Mouse (Mus musculus) E14TG2a.4 (cell line): ENCODE results near the gene Dync1h1.
"Not testable (repeated sequence)": the region's sequence is repeated elsewhere in the genome, so short reads cannot be mapped to it uniquely, and the experiment has no call there.

Source experiments
- H3K27me3 ChIP-seq: 2 replicates; pipeline ENCODE4 v1.6.1; 2014; ENCODE audit warnings: low read length, control low read depth; ENCODE audit not compliant: insufficient read depth
- H3K36me3 ChIP-seq: 2 replicates; pipeline ENCODE4 v1.6.1; 2014; ENCODE audit warnings: low read length, control low read depth; ENCODE audit not compliant: insufficient read depth
- H3K4me1 ChIP-seq: replicated peaks from 2 replicates; pipeline ENCODE4 v1.6.1; 2014; ENCODE audit warnings: low read depth, low read length, control low read depth
- H3K4me3 ChIP-seq: replicated peaks from 2 replicates; pipeline ENCODE4 v1.5.1; 2014; ENCODE audit warnings: mild to moderate bottlenecking, low read length
- H3K9me3 ChIP-seq: 2 replicates; pipeline ENCODE4 v1.6.1; 2014; ENCODE audit warnings: low read length, control low read depth
- CTCF ChIP-seq: conservative IDR thresholded peaks from 2 replicates; pipeline ENCODE4 v1.5.1; 2014; ENCODE audit warnings: low read length
- NANOG ChIP-seq: IDR thresholded peaks from 2 replicates; pipeline ENCODE4 v1.6.1; 2014; ENCODE audit warnings: borderline replicate concordance, low read length, mixed read lengths
- POU5F1 ChIP-seq: IDR thresholded peaks from 2 replicates; pipeline ENCODE4 v1.6.1; 2014; ENCODE audit warnings: low read length, borderline replicate concordance

Dync1h1 gene

DNA sequence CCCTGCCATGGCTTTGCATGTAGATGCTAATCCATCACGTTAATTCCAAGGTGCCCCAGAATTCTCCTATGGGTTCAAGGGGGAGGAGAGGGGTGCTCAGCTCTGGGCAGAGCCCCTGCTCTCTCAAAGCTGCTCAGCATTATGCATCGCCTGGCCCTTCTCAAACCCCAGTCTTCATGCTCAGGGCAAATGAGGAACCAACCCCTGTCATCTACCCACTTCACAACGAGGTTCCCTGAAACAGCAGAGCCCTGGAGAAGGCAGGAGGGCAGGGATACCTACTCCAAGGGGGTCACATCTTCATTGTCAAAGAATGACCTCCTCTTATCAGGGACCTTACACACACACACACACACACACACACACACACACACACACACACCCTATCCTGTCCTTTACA, 80.6 kb downstream of the Dync1h1 start:
- no peak for TF ChIP-seq NANOG
- no peak for TF ChIP-seq CTCF
- no peak for TF ChIP-seq POU5F1
- no peaks in the 10 kb centered on the region for H3K9me3 ChIP-seq
- peaks cover 51% of the 10 kb centered on the region for H3K4me1 ChIP-seq
- no peak overlapping the region for H3K4me3 ChIP-seq
- no peaks in the 10 kb centered on the region for H3K27me3 ChIP-seq
- H3K36me3 ChIP-seq: peaks cover 16% of the 10 kb centered on the region

DNA sequence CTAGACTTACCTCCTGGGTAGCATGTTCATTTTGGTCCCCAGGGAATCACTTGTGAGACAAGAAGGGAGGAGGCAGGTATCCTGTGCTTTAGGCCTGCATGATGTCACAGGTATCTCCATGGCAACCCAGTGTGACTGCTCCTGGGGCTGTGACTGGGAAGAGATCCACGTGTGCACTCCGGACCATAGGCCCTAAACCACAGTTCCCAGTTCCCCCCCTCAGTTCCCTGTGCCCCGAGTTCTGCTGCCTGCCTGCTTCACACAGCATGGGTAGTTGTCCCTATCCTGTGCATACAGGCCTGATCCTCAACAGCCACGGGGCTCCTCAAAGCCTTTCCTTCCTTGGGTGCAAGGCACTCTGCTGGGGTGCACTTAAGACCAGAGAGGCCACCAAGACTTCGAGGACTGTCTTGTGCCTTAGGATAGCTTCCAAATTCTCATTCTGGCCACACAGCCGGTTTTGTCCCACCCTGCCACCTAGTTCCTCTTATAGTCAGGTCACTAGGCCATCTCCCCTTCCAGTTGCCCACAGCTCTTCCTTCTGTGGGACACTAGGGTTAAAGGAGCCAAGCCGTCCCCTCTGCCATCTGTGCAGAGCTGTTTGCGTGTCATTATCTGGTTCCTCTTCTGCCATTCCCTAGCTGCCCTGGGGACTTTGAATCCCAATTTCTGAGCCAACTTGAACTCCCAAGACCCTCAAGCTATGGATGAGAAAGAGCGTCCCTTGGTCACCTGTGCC, 81.5 kb downstream of the Dync1h1 start, which contains the start of gene 1700001K19Rik:
TSS of gene 1700001K19Rik (minus strand) at position 59 of the 739 bp plus-strand sequence.
- Histone ChIP-seq H3K4me1 (peaks cover 51% of the 10 kb centered on the region), H3K27me3 (no peaks in the 10 kb centered on the region), H3K4me3 (no peak within 1 kb of the TSS), H3K9me3 (no peaks in the 10 kb centered on the region), H3K36me3 (peaks cover 19% of the 10 kb centered on the region)
- no peak for TF ChIP-seq POU5F1
- TF ChIP-seq CTCF: no peak
- TF ChIP-seq NANOG: no peak

DNA sequence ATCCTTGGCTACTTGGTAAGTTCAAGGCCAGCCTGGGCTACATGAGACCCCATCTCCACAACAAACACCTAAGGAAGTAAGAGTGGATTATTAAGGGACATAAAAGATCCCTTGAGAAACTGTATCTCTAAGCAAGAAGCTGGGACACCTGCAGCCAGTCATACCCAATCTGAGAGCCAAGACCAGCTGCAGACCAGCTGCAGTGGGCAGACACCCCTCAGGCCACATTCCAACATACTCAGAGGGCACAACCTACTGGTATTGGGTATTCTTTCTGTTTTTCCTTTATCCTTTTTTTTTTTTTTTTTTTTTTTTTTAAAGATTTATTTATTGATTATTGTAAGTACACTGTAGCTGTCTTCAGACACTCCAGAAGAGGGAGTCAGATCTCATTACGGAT, 82.3 kb downstream of the Dync1h1 start:
- Histone ChIP-seq H3K4me1 (peaks cover 55% of the 10 kb centered on the region), H3K4me3 (no peak overlapping the region), H3K36me3 (peaks cover 25% of the 10 kb centered on the region), H3K27me3 (no peaks in the 10 kb centered on the region), H3K9me3 (no peaks in the 10 kb centered on the region)
- TF ChIP-seq POU5F1 (no peak), NANOG (no peak), CTCF (no peak)

DNA sequence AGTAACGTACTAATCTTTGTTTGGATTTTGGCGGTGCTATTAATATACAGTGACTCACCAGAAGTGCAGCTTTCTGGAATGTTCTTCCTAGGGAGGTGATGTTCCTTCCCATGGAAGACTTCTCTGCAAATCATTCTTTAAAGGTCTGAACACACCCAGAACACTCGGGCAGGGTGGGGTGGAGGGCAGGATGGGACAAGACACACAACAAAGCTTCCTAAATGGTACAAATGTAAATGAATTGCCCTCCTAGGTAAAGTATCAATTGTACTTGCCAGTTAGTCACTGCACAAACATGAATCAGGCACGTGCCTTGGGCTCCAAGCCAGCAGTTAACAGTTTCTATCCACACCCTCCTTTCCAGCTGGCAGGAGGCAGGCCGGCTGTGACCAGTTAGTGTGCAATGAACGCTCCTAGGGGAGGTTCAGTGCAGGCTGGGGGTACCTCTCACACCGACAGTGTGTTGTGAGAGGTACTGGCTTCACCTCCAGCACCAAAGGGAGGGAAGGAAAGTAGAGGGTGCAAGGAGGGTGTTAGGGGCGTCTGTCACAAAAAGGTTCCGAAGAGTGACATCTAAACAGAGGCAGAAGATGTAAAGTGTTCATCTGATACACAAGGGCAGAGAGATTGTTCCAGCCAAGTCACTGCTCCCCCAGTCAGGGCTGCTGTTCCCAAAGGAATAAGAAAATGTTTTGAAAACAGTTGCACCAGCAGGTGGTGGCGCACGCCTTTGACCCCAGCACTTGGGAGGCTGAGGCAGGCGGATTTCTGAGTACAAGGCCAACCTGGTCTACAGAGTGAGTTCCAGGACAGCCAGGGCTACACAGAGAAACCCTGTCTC, 86.9 kb downstream of the Dync1h1 start:
- H3K27me3 ChIP-seq: no peaks in the 10 kb centered on the region
- peaks cover 65% of the 10 kb centered on the region for H3K36me3 ChIP-seq
- TF ChIP-seq NANOG (peak; percentile 27; the same call in 1 of the 2 replicates), CTCF (no peak)
- H3K9me3 ChIP-seq: no peaks in the 10 kb centered on the region
- H3K4me3 ChIP-seq: no peak overlapping the region
- peaks cover 68% of the 10 kb centered on the region for H3K4me1 ChIP-seq

DNA sequence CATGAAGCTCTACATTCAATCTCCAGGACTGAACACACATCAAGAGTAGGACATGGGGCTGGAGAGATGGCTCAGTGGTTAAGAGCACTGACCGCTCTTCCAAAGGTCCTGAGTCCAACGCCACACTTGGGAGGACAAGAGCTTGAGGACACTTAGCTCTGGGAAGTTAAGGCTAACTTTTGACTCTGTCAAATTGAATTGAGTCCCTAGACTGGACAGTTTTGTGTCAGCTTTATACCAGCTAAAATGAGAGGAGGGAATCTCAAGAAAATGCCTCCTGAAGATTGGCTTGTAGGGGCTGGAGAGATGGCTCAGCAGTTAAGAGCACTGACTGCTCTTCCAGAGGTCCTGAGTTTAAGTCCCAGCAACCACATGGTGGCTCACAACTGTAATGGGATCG, 87.7 kb downstream of the Dync1h1 start:
- not testable (repeated sequence) for H3K4me3 ChIP-seq, H3K9me3 ChIP-seq, H3K27me3 ChIP-seq
- Histone ChIP-seq H3K36me3 (peaks cover 73% of the 10 kb centered on the region), H3K4me1 (peaks cover 68% of the 10 kb centered on the region)

DNA sequence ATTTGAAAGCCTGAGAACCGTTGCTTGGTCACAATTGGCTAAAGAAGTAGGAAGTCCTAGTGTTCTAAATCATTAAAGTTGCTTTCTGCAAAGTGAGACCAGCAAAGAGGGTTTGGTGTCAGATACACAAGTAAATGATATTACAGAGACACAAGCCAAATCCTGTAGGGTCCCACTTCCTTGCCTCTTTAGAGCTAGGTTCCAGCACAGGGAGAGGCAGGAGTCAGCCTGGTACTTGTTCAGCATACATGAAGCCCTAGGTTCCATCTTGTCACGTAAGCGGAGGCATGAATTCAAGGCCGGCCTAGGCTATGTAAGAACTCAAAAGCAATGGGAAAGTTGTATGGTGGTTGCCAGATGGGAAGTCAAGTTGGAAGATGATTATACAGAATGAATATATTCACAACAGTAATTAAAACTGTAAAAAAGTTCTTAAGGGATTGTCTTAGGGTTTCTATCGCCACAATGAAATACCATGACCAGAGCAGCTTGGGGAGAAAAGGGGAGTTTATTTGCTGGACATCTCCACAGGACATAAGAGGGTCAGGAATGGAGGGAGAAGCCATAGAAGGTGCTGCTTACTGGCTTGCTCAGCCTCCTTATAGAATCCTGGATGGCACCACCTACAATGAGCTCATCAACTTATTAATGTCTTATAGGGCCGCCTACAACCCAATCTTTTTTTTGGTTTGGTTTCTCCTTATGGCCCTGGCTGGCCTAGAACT, 88.8 kb downstream of the Dync1h1 start:
- H3K36me3 ChIP-seq: peaks cover 81% of the 10 kb centered on the region

DNA sequence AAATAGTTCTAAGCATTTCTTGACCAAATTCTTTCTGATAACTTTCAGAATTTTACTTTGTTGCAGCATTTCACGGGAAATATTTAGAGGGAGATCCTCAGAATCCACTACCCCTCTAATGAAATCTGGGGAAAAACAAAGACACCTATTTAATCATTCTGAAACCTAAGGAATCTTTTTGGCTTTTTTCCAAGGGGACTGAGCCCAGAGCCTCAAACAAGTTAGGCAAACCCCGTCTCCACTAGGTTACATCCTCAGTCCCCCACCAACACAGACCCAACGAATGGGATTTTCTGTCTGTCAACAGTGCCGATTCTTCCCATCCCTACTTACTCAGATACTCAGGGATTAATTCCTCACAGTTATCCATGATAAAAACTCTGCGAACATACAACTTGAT, 92.1 kb downstream of the Dync1h1 start:
- H3K36me3 ChIP-seq: peaks cover 66% of the 10 kb centered on the region
- not testable (repeated sequence) for H3K9me3 ChIP-seq, H3K27me3 ChIP-seq
- H3K4me3 ChIP-seq: peak overlapping the region; percentile 99
- peaks cover 44% of the 10 kb centered on the region for H3K4me1 ChIP-seq

More for the DNA sequence above, 88.8 kb downstream of the Dync1h1 start:
- TF ChIP-seq CTCF (no peak), NANOG (no peak), POU5F1 (no peak)
- peaks cover 61% of the 10 kb centered on the region for H3K4me1 ChIP-seq
- H3K9me3 ChIP-seq: no peaks in the 10 kb centered on the region
- H3K4me3 ChIP-seq: no peak overlapping the region
- H3K27me3 ChIP-seq: no peaks in the 10 kb centered on the region

DNA sequence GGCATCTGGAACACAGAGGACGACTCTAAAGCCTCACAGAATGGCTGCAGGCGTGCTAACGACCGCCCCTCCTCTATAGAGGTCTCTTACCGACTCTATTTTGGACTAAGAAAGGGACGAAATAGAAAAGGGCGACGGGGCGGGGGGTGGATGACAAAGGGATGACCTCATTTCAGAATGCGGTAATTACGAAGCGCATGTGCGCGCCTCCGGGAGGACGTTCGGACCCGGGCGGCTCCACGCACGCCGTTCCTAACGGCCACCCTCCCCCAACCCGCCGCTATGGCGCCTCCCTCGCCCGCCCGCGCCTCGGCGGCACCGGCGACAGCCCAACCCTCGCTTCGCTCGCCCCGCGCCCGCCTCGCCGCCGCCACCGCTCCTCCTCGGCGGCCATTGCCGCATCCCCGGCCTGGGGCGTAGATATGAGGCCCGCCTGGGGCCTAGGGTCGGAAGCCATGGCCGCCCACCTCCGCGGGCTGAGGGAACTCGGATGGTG, 94.5 kb downstream of the Dync1h1 start:
- H3K36me3 ChIP-seq: peaks cover 45% of the 10 kb centered on the region
- H3K9me3 ChIP-seq: no peaks in the 10 kb centered on the region
- H3K4me1 ChIP-seq: peaks cover 48% of the 10 kb centered on the region
- TF ChIP-seq NANOG (no peak), POU5F1 (no peak), CTCF (no peak)
- no peaks in the 10 kb centered on the region for H3K27me3 ChIP-seq
- H3K4me3 ChIP-seq: peak overlapping the region; percentile 99
